Mouse (Mus musculus) neural tube, embryonic 10.5 days (tissue): ENCODE results near the gene Ctxn1.

ENCODE experiments used
- DNase-seq: peaks from one replicate; pipeline ENCODE4 v3.0.0-alpha.2; 2017; ENCODE audit warnings: low spot score; ENCODE audit errors: extremely low spot score

The Ctxn1 gene

GRCm38 (mm10) chr8:4250306-4250970 is 8.6 kb downstream of the Ctxn1 start:
- DNase-seq, result peak; percentile 85

DNA sequence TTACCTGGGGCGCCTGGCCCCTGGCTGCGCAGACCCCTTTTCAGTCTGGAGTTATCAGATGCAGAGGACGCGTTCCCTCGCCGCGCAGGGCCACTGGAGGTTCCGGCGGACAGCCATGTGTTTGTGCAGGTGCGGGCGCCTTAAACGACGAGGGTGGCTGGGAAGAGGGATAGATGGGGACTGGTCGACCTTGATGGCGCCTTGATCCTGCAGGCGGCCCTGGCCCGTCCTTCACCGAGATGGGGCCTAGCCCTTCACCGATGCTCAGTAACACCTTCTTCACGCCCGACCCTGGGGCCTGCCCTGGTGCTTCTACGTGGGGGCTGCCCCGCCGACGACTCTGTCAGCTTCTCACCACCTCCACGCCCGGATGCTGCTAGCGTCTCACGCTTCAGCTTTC is 9.9 kb downstream of the Ctxn1 start:
- DNase-seq, result peak; percentile 53

- no peak for DNase-seq
Measured at GRCm38 (mm10) chr8:4247951-4248540, 11.0 kb downstream of the Ctxn1 start, which contains the start of gene Tgfbr3l. Tgfbr3l (plus strand) TSS chr8:4248214.

DNA sequence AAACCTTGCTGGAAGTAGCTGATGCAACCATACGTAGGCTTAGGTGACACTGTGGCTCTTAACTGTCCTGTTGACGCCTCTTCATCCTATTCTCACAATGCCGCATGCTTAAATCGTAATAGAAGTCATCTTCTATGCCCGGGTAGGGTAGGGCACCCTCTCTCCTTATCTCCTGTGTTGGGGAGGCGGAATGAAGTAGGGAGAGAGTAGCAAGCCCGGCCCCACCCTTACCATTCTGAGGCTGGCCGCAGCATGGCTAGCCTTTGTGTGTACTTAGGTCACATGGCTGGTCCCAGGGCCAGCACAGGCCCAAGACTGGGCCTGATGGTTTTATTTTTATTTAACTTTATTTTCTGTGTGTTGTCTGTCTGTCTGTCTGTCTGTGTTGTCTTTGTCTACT is 11.8 kb downstream of the Ctxn1 start:
- DNase-seq, result no peak

DNA sequence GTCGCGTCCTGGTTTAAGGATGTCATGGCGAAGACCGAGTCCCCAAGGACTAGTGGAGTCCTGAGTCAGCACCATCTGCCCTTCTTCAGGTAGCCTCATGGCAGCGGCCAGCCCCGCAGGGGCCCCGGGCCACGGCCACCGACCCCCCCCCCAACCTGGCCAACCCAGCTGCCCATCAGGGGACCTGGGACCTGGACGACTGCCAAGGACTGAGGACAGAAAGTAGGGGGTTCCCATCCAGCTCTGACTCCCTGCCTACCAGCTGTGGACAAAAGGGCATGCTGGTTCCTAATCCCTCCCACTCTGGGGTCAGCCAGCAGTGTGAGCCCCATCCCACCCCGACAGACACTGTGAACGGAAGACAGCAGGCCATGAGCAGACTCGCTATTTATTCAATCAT is 13.3 kb downstream of the Ctxn1 start:
- DNase-seq, result no peak

DNA sequence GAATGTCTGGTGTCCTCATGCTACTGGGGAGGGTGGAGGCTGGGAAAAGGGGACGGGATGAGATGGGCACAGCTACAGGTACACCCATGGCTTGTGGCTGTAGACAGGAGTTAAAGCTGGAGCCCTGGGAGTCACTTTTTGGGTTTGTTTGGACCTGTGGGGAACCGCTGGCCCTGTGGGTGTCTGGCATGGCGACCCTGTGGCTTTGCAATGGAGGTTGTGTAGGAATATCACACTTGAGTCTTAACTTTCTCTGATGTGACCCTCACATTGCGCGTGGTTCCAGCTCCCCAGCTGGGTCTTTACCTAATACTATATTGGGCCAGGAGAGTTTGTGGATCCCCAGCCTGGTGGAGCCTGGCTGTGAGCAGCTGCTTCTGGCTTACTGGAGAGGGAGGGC is 14.0 kb downstream of the Ctxn1 start:
- no peak for DNase-seq

GRCm38 (mm10) chr8:4239193-4239890 is 19.7 kb downstream of the Ctxn1 start:
- DNase-seq, result no peak

GRCm38 (mm10) chr8:4238434-4239192 is 20.5 kb downstream of the Ctxn1 start, which contains the start of the genes Map2k7 and Gm49320:
Map2k7 (plus strand) TSS chr8:4238740.
Gm49320 (plus strand) TSS chr8:4238865.
- peak; percentile 100 for DNase-seq

DNA sequence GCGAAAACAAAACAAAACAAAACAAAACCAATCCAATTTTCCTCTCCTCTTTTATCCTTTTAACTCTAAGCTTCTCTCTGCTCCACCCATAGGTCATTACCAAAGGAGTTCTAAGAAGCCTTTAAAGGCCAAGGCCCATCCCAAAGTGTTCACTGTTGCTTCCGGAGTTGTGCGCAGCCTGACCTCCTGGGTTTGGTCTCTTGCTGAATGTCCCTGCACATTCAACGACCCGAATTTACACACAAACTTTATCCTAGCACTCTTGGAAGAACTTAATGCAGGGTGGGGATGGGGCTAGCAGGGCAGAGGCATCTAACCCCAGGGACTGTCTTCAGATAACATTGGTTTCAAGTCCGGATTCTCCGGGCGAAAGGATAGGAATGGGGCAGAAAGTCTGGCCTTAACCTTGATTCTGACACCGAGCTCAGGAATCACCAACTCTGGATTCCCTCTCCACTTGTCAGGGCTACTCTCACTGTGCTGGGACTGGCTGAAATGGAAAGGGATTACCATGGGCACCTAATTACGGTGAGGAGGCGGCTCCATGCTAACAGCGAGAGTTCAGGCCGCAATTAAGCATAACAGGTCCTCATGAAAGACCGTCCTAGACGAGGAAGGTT is 21.1 kb downstream of the Ctxn1 start:
- DNase-seq, result no peak

DNA sequence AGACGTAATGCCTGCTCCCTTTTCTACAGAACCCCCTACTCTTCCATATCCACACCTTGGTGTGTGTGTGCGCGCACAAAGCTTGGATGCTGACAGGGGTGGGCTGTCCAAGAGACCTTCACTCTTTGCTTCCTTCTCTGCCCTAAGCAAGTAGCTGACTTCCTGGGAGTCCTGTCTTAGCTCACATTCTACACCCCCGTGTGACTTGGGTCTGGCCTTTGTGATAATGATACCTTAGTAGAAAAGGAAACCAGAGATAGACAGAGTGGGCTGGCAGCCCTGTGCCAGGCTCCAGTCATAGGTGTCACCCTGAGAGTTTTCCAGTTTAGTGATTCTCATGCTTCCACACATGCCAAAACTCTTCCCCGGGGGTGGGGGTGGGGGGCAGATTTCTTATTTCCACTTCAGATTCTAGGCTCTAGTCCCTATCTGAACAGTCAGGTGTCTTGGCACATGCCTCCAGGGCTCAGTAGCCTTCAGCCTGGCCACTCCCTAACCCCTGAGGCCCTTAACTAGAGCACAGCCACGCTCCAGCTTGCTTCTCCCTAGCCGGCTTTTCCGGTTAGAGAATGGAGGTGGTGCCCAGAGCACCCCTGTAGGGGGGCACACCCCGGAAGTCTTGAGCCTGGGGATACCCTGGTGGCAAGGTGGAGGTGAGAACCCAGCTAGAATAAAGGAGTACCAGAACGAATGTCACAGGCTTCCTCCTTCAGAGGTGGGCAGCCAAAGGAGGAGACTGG is 28.3 kb downstream of the Ctxn1 start:
- no peak for DNase-seq

DNA sequence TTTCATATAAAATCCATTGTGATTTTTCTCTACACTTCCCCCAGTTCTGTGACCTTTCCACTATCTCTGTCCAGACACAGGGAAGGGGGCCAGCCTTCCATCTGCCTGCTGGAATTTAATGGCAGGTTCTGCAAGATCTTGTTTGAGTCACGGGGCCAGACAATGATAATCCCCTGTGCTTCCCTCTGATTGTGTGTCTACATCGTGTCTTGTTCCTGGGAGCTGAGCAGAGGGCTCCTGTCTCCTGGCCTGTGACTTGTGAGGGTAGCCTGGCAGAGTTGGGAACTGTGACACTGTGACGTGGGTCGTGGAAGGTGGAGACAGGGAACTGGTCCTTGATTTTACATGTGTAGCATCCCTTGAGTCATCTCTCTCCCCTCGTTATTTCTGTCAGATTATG is 29.3 kb downstream of the Ctxn1 start:
- no peak for DNase-seq

DNA sequence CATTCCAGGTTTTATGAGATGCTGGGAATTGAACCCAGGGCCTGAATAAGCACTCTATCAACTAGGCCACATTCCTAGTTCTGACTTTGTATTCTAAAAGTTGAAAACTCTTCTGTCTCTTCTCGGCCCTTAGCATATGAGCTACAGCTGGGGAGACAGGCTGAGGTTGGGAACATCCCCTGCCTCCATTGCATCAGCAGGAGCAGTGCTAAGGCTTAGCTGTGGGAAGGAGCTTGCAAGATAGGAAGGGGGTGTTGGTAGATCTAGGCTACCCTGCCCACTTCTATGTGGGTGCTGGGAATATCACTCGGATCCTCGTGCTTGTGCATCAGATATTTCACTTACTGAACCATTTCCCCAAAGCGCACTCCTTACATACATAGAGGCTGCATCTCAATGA is 31.2 kb downstream of the Ctxn1 start:
- no peak for DNase-seq

DNA sequence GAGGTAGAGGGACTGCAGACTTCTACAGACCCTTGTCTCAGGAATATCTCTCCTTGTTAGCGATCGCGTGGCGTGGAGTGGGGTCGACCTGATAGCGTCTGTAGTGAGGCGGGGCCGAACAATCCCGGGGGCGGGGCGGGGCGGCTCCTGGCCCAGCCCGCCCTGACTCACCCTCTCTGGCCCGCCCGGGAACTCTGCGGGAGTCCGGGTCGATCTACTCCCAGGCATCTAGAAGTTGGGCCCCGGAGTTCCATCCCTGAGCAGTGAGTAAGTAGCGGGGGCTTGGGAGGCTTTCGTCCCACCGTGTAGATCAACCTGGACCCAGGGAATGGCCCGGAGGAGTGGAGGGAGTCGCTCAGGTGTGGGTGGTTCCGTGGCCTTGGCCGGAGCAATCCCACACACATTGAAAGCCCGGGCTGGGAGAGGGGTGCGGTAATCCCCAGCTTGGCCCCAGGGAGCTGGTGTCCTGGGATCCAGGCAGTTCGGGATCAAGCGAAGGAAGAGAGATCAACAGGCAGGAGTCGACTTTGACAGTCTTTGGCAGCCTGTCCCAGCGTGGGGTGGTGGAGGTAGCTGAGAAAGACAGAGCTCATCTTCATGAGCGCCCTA is 32.2 kb downstream of the Ctxn1 start, which contains the start of gene Lrrc8e:
Gene Lrrc8e, plus strand, starts transcription at position 89 of the 609 bp plus-strand sequence.
- no peak for DNase-seq

GRCm38 (mm10) chr8:4226323-4226722 is 32.8 kb downstream of the Ctxn1 start:
- DNase-seq, result no peak

- DNase-seq, result no peak
Measured at GRCm38 (mm10) chr8:4222059-4222458, 37.0 kb downstream of the Ctxn1 start.

DNA sequence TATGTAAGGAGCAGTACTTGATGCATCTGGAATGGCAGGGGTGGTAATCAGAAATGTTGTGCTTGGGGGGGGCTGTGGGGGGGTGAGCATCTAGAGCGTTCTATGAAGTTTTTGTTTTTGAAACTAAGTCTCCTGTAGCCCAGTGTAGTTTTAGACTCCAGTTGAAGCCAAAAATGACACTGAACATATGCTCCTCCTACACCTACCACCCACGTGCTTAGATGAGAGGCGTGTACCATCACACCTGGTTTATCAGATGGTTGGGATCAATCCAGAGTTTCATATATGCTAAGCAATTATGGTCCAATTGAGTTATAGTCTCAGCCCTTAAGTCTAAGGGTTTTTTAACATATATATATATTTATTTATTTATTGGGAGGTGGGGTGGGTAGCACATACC is 39.5 kb downstream of the Ctxn1 start:
- no peak for DNase-seq

DNA sequence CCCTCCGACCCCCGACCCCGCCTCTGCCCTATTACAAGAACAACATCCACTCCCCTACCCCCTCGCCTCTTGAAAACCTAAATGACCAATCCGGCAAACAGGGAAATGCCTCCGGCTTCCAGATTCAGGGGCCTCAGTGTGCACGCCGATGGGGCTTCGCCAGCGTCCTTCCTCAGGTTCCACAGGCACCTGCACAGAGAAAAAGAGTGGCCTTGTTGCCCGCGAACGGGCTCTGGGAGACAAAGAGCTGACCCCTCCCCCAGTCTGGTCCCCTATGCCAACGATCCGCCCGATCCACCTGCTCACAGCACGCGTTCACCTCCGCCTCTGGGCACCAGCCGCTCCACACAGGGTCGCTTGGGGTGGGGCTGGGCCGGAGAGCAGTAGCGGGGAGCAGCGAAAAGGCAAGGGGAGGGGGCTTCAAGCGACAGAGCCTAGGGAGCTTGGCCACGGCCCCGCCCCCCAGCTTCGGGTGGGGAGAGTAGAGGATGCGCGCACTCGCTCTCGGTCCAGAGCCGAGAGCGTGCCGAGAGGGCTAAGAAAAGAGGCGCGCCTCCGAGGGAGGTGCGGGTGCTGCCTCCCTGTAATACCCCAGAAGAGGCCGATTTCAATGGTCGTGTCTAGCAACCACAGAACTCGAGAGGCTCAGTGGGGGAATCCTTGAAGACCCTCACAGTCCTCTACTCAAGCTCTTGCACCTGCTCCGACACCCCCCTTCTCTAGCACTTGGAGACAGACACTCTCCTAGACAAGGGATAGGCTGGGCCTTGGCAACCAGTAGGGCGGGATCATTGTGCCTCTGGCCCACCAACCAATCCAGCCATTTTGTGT is 42.1 kb downstream of the Ctxn1 start, which contains the start of gene Prr36:
Gene Prr36, minus strand, starts transcription at position 669 of the 831 bp plus-strand sequence.
- peak; percentile 72 for DNase-seq

GRCm38 (mm10) chr8:4216296-4216695 is 42.8 kb downstream of the Ctxn1 start:
- DNase-seq, result peak; percentile 39
